Mouse (Mus musculus) midbrain, embryonic 12.5 days (tissue): ENCODE data around the gene Tnks2. TPM values are rescaled to one million over a fixed set of nuclear protein-coding genes. Genes with fewer than 3 reads are reported as not detected.
A peak's percentile ranks its signal among the peaks of the same experiment; 100 is the strongest.
"Not testable (repeated sequence)": the region's sequence is repeated elsewhere in the genome, so short reads cannot be mapped to it uniquely, and the experiment has no call there.

Source experiments
- ATAC-seq: fragments of 200-750 bp; cut with Nextera tagmentation; 2 replicates; pipeline ENCODE4 v1.8.0; 2017; ENCODE audit warnings: low read depth, moderate TSS enrichment, moderate library complexity; ENCODE audit not compliant: low FRiP score
- H3K27ac ChIP-seq: fragments of 300-500 bp; sonication (generic); replicated peaks from 2 replicates; pipeline ENCODE4 v1.5.1; 2016; ENCODE audit warnings: mild to moderate bottlenecking
- H3K27me3 ChIP-seq: fragments of 300-500 bp; sonication (generic); 2 replicates; pipeline ENCODE4 v1.6.1; 2016; ENCODE audit warnings: mild to moderate bottlenecking
- H3K36me3 ChIP-seq: fragments of 300-500 bp; sonication (generic); 2 replicates; pipeline ENCODE4 v1.6.1; 2016
- H3K4me1 ChIP-seq: fragments of 300-500 bp; sonication (generic); 2 replicates; pipeline ENCODE4 v1.6.1; 2016
- H3K4me2 ChIP-seq: fragments of 300-500 bp; sonication (generic); replicated peaks from 2 replicates; pipeline ENCODE4 v1.6.1; 2016; ENCODE audit warnings: mild to moderate bottlenecking, moderate library complexity
- H3K4me3 ChIP-seq: fragments of 300-500 bp; sonication (generic); 2 replicates; pipeline ENCODE4 v1.5.1; 2016; ENCODE audit warnings: mild to moderate bottlenecking
- H3K9ac ChIP-seq: fragments of 300-500 bp; sonication (generic); replicated peaks from 2 replicates; pipeline ENCODE4 v1.6.1; 2016; ENCODE audit warnings: mild to moderate bottlenecking, moderate library complexity
- H3K9me3 ChIP-seq: fragments of 300-500 bp; sonication (generic); 2 replicates; pipeline ENCODE4 v1.6.1; 2016; ENCODE audit warnings: mild to moderate bottlenecking
- WGBS: fragments of 180-500 bp; shearing (Covaris S2); methylation state at CpG from one replicate; pipeline ENCODE4 v1.1.7; 2016; 5-methylcytosine and 5-hydroxymethylcytosine counted together
- polyA plus RNA-seq: library from polyadenylated mRNA; unstranded; fragments of >200 nt; fragmentation: Nextera tagmentation; extraction: Ambion mirVana; gene quantifications from 2 replicates; pipeline ENCODE4 v1.2.1, GENCODE M21; 2016

Gene Tnks2
- polyA plus RNA-seq, 1 experiment from 2014 or later = 85.6 TPM

DNA sequence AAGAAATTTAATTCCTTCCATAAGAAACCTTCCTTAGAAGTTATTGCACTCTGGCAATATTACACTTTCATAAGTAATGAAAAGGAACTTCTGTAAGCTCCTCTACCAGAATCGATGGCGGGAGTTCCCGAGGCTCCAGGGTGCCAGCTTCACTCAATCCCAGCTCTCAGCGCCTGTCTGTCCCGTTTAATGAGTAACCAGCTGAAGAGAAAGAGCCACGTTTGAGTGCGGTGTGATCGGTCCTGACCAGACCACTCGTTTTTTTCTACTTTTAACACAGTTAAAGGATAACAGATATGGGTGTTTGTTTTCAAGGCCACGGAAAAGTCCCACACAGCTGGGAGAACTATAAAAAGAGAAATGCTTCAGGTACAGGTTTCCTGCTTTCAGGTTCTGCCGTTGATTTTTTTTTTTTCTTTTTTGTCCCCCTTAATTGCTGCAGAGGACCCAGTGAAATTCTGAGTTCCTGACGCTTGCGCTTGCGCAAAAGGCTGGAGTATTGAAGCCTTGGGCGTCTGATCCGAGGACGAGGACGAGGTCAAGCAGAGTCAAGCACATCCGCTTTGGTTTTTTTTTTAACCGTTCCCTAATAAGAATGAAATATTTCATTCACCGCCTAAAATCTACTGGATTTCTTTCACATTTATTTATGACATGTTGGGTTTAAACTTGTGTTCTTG lies 25.5 kb upstream of the Tnks2 start:
- Histone ChIP-seq H3K27me3 (no peaks in the 10 kb centered on the region), H3K4me3 (no peak overlapping the region), H3K4me1 (no peaks in the 10 kb centered on the region), H3K9me3 (no peaks in the 10 kb centered on the region), H3K9ac (no peak overlapping the region), H3K27ac (no peak overlapping the region), H3K4me2 (no peak overlapping the region), H3K36me3 (no peaks in the 10 kb centered on the region)
- no peak for ATAC-seq
- WGBS = 71% methylated on average over 21 of the region's 21 CpGs

DNA sequence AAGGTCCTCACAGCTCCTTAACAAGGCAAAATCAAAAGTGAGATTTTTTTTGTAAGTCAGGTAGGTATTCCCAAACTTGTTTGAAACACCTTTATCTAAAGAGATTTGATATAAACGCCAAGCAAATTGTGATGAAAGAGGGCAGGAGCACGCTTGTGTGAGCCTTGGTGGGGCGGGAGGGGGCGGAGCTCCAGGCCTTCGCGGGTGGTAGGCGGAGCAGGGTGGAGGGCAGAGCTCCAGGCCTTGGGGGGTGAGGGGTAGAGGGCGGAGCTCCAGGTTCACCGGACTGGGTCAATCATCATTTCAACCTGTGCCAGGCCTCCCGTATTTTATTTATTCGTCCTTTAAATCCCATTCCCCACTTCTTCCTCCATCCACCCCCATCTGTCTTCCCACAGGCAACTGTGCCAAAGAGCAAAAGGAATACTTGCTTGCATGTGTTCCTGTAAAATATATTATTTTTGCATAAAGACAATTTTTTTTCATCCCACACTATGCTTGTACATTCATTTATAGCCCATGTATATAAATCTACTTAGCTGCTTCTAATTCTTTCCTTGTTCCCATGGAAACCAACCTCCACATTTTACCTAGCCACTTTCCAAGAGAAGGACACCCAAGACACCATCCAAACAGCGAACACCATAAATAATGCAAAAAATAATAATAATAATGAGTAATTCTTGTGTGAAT lies 24.4 kb upstream of the Tnks2 start:
- WGBS = 37% methylated on average over 12 of the region's 12 CpGs
- Histone ChIP-seq H3K4me2 (no peak overlapping the region), H3K4me1 (no peaks in the 10 kb centered on the region), H3K4me3 (no peak overlapping the region), H3K27me3 (no peaks in the 10 kb centered on the region), H3K9ac (no peak overlapping the region), H3K36me3 (no peaks in the 10 kb centered on the region), H3K9me3 (no peaks in the 10 kb centered on the region), H3K27ac (no peak overlapping the region)
- no peak for ATAC-seq

DNA sequence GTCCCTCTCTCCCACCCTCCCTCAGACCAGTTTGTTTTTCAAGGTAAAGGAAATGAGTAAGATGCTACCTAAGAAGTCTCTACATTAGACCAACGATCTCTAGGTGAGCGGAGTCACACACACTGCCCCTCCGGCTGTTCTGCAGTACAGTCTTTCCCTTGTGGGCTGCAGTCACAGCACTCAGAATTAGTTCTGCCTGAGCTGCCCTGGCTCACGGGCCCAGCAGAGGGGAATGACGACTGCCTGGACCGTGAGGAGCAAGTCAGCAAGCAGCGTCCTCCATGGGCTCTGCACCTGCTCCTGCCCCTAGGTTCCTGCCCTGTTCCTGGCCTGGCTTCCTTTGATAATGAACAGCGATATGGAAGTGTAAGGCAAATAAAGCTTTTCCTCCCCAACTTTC lies 22.0 kb upstream of the Tnks2 start:
- no peak overlapping the region for H3K27ac ChIP-seq
- ATAC-seq = no peak
- no peak overlapping the region for H3K4me3 ChIP-seq
- 36% methylated on average over 8 of the region's 8 CpGs for WGBS
- no peaks in the 10 kb centered on the region for H3K36me3 ChIP-seq
- H3K9ac ChIP-seq = no peak overlapping the region
- H3K4me2 ChIP-seq = no peak overlapping the region
- no peaks in the 10 kb centered on the region for H3K9me3 ChIP-seq
- no peaks in the 10 kb centered on the region for H3K4me1 ChIP-seq
- H3K27me3 ChIP-seq = peaks cover 2% of the 10 kb centered on the region

DNA sequence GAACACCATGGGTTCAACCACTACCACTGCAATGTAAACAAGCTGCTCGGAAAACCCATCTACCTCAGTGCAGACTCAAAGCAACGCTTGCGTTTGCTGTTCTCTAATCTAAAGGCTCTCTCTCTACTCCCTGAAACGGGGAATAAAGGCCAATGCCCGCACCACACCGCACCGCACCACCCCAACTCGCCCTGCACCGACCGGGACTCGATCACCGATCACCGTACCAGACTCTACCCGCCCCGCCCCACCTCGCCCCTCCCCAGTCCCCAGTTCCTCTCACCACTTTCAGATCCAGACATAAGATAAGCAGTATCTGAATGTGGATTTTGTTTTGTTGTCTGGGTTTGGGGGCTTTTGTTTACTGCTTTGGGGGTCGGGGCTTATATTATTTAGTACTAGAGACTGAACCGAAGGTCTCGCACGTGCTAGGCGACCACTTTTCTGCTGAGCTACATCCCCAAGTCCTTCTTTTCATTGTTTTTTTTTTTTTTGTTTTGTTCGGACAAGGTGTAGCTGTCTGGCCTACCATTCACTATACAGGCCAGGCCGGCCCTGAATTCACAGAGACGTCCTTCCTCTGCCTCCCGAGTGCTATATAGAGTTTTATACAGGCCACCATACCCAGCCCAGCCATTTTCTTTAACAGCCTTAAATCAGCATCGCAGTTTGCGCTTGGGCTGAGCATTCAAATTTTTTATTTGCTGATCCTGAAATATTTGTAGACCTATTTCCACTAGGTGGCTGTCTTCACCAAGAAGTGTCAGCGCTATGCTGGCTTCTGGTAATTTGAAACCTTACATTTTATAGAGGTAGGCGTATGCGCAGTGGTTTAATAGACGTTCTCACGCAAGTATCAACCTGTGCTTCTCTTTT lies 18.4 kb upstream of the Tnks2 start:
- Histone ChIP-seq H3K27ac (no peak overlapping the region), H3K27me3 (peaks cover 5% of the 10 kb centered on the region), H3K4me3 (peak overlapping the region; percentile 15; the same call in 1 of the 2 replicates), H3K9ac (no peak overlapping the region; the same call in 1 of the 2 replicates), H3K36me3 (no peaks in the 10 kb centered on the region), H3K4me1 (peaks cover 9% of the 10 kb centered on the region), H3K4me2 (peak overlapping the region; percentile 47), H3K9me3 (no peaks in the 10 kb centered on the region)
- WGBS = 15% methylated on average over 32 of the region's 32 CpGs
- peak; percentile 53 for ATAC-seq

DNA sequence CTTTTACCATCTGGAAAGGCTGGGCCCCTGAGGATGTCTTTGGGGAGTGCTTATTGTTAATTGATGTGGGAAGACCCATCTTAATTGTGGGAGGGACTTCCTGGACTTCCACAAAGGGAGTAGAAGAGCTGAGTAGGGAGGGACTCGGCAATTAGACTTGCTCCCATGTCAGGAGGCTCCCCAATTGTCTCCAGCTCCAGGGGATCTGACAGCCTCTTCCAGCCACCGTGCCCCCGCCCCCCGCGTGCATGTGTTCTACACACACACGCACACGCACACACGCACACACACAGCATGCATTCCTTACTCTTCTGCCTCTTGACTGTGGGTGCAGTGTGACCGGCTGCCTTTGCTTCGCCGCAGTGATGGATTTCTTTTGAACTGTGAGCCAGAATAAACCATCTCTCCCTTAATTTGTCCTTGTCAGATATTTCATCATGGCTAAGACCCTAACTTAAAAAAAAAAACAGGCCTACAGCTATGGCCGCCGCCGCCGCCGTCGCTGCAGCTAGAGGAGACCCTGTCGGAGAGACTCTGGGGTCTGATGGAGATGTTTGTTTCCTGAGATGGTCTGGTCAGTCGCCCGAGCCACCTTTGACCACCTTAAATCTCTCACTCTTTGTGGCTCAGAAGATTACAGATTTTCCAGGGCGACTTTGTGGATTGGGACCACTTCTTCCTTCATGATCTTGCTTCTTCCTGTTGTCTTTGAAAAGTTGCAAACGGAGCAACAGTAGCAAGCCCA lies 15.7 kb upstream of the Tnks2 start:
- Histone ChIP-seq H3K9me3 (no peaks in the 10 kb centered on the region), H3K4me1 (peaks cover 9% of the 10 kb centered on the region), H3K27ac (no peak overlapping the region), H3K4me2 (peak overlapping the region; percentile 67), H3K9ac (peak overlapping the region; percentile 58), H3K27me3 (peaks cover 5% of the 10 kb centered on the region), H3K36me3 (no peaks in the 10 kb centered on the region), H3K4me3 (peak overlapping the region; percentile 41)
- peak; percentile 75 for ATAC-seq
- 4% methylated on average over 21 of the region's 22 CpGs for WGBS

DNA sequence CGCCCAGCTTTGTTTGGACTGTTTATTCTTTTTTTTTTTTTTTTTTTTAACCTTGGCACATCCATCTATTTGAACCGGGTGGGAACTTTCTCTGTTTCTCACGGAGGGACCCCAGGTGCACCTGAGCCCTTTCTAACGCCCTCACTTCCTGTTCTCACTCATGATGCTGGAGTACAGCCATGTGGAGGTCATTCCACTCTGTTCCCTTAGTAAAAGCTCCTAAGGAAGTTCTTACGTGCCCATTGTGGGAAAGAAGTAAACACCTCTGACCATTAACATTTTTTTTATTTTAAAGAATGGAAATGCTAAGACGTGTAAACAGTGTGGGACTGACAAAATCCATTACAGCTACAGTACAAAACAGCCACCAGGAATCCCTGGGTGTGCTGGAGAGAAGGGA lies 14.8 kb upstream of the Tnks2 start:
- Histone ChIP-seq H3K4me3 (no peak overlapping the region), H3K27me3 (peaks cover 5% of the 10 kb centered on the region), H3K27ac (no peak overlapping the region), H3K36me3 (no peaks in the 10 kb centered on the region), H3K4me1 (peaks cover 9% of the 10 kb centered on the region), H3K4me2 (no peak overlapping the region), H3K9me3 (no peaks in the 10 kb centered on the region), H3K9ac (no peak overlapping the region)
- no peak for ATAC-seq
- 74% methylated on average over 5 of the region's 6 CpGs for WGBS

DNA sequence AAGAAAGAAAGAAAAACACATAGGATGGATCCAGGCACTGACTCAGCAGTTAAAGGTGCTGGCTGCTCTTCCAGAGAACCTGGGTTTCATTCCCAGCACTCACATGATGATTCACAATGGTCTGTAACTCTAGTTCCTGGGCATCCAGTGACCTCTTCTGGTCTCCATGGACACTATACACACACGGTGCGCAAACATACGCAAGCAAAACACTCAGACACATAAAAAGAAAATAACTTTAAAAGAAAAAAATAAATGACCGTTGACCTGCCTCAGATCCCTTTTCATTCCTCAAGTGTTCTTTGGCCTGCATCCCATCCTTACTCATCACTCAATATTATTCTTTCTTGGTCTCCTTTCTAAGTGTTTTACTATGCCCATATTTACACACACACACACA lies 13.6 kb upstream of the Tnks2 start:
- no peak for ATAC-seq
- no peak overlapping the region for H3K27ac ChIP-seq
- no peaks in the 10 kb centered on the region for H3K9me3 ChIP-seq
- no peaks in the 10 kb centered on the region for H3K36me3 ChIP-seq
- peaks cover 5% of the 10 kb centered on the region for H3K27me3 ChIP-seq
- H3K4me3 ChIP-seq = no peak overlapping the region
- 85% methylated on average over 4 of the region's 4 CpGs for WGBS
- peaks cover 9% of the 10 kb centered on the region for H3K4me1 ChIP-seq
- H3K4me2 ChIP-seq = no peak overlapping the region
- no peak overlapping the region for H3K9ac ChIP-seq

DNA sequence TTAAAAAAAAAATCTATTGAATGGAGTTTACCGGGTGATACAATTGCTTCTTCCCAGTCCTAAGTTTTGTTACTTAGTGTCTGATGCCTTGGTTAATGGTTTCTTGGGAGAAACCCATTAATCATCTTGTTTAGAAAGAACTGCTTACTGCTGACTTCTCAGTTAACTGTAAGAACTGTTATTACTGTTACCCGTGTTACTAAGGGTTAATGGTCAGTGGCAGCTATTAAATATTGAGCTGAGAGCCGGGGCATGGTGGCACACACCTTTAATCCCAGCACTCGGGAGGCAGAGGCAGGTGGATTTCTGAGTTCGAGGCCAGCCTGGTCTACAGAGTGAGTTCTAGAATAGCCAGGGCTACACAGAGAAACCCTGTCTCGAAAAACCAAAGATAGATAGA lies 12.7 kb upstream of the Tnks2 start:
- H3K36me3 ChIP-seq, H3K4me3 ChIP-seq, ATAC-seq, H3K9me3 ChIP-seq, H3K9ac ChIP-seq, H3K27me3 ChIP-seq, H3K27ac ChIP-seq, H3K4me1 ChIP-seq, H3K4me2 ChIP-seq: not testable (repeated sequence)
- 86% methylated on average over 6 of the region's 6 CpGs for WGBS

DNA sequence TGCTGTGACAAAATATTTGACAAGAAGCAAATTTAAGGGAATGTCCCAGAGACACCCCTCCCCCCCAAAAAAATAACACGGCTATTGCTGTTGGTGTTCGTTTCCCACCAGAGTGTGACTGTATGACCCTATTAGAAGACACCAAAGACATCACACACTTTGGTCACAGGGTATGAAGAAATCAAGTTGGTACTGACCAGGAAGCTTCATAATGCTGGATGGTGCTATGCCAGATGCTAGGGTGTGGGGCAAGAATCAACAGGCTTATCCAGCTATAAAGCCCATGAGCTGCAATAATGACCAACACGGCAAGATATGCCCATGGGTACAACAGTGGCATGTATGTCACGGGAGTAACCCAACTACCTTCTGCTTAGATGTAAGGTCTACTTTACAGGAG lies 11.3 kb upstream of the Tnks2 start:
- WGBS = 93% methylated on average over 4 of the region's 4 CpGs
- no peak overlapping the region for H3K4me2 ChIP-seq
- no peak overlapping the region for H3K4me3 ChIP-seq
- ATAC-seq = no peak
- H3K36me3 ChIP-seq = no peaks in the 10 kb centered on the region
- H3K4me1 ChIP-seq = peaks cover 9% of the 10 kb centered on the region
- no peak overlapping the region for H3K9ac ChIP-seq
- H3K9me3 ChIP-seq = no peaks in the 10 kb centered on the region
- H3K27me3 ChIP-seq = no peaks in the 10 kb centered on the region
- no peak overlapping the region for H3K27ac ChIP-seq

DNA sequence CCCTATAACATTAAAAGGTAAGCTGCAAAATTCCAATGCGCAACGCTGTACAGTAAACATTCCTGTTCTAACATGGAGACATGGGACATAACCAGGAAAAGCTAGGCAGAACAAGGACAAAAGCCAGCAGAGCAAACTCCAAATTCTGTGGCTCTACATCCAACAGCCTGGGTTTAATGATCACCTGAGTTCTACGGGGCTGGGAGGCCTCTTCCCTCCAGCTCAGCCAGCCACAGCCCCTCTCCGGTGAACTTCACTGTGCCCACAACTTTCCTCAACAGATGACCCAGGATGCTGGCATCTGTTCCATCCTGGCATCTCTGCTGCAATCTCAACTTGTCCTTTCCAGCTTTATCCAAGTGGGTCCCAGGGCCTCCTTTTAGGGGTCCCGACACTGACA lies 6.4 kb upstream of the Tnks2 start:
- H3K27me3 ChIP-seq = no peaks in the 10 kb centered on the region
- ATAC-seq = no peak
- no peak overlapping the region for H3K9ac ChIP-seq
- no peaks in the 10 kb centered on the region for H3K9me3 ChIP-seq
- no peak overlapping the region for H3K4me3 ChIP-seq
- H3K27ac ChIP-seq = no peak overlapping the region
- H3K4me2 ChIP-seq = no peak overlapping the region
- H3K36me3 ChIP-seq = no peaks in the 10 kb centered on the region
- H3K4me1 ChIP-seq = no peaks in the 10 kb centered on the region
- 95% methylated on average over 5 of the region's 5 CpGs for WGBS

DNA sequence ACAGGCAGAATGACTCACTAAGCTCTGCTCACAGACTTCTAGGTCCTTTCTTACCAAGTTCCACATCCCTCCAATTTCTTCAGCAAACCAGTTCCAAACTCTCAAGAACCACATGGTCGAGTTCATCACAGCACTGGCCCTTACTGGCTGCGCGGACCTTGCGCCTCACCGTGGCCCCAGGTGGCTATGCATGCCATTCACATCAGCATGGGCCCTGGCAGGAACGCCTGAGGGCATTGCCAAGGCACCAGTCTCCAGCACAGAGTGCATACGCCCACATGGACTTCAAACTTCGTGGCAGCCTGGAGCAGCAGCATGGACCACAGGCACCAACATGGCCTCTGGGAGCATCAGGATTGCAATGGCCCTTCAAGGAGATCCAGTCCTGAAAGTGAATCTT lies 5.7 kb upstream of the Tnks2 start:
- no peaks in the 10 kb centered on the region for H3K9me3 ChIP-seq
- 67% methylated on average over 8 of the region's 8 CpGs for WGBS
- no peaks in the 10 kb centered on the region for H3K36me3 ChIP-seq
- H3K4me3 ChIP-seq = no peak overlapping the region
- ATAC-seq = no peak
- H3K27ac ChIP-seq = no peak overlapping the region
- no peaks in the 10 kb centered on the region for H3K27me3 ChIP-seq
- no peak overlapping the region for H3K9ac ChIP-seq
- no peak overlapping the region for H3K4me2 ChIP-seq
- H3K4me1 ChIP-seq = peaks cover 5% of the 10 kb centered on the region
